Mouse (Mus musculus): ENCODE data around the gene Tgif1. TPM values are rescaled to one million over a fixed set of nuclear protein-coding genes. Genes with fewer than 3 reads are reported as not detected.
A peak's percentile ranks its signal among the peaks of the same experiment; 100 is the strongest.
"Not testable (repeated sequence)": the region's sequence is repeated elsewhere in the genome, so short reads cannot be mapped to it uniquely, and the experiment has no call there.

Tgif1 gene
- polyA plus RNA-seq, 1 experiment from 2014 or later, result 24.5 TPM

DNA sequence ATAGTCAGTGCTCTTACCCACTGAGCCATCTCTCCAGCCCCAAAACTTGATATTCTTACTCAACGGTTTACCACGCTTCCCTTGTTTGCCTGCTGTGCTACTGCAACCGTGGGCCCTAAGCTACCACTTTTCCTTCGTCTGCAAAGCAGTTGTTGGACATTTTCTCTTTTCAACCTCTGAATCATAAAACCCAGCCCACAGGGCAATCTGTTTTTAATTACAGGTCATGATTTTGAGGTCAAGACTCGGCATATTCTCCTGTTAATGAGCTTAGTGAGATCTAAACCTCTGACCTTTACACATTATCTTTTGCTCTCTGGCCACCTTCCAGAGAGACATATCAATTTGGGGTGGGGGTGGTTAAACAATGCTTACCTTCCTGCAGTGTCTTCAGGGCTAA is 14.8 kb downstream of the Tgif1 start:
- Histone ChIP-seq H3K27me3 (replicated peaks; ENCODE audit: control insufficient read depth, insufficient read depth, low read length) (no peaks in the 10 kb centered on the region), H3K9me3 (ENCODE audit: control insufficient read depth) (no peaks in the 10 kb centered on the region), H3K36me3 (ENCODE audit: control insufficient read depth, insufficient read depth) (0 out of 2 replicates have a peak, but pooled peaks cover 8% of the 10 kb centered on the region), H3K4me1 (replicated peaks; ENCODE audit: control insufficient read depth, insufficient read depth, low read length) (no peaks in the 10 kb centered on the region), H3K4me3 (ENCODE audit: low read depth, low read length) (no peak overlapping the region), H3K4me2 (replicated peaks; ENCODE audit: low read depth) (no peak overlapping the region), H3K27ac (ENCODE audit: low read depth, low read length) (no peak overlapping the region), H3K9ac (ENCODE audit: low read depth, low read length) (no peak overlapping the region)
- TF ChIP-seq CTCF (IDR thresholded peaks at IDR 0.05; ENCODE audit: low read depth), result no peak
- ATAC-seq, result no peak
- 48% methylated on average over 5 of the region's 5 CpGs for WGBS

DNA sequence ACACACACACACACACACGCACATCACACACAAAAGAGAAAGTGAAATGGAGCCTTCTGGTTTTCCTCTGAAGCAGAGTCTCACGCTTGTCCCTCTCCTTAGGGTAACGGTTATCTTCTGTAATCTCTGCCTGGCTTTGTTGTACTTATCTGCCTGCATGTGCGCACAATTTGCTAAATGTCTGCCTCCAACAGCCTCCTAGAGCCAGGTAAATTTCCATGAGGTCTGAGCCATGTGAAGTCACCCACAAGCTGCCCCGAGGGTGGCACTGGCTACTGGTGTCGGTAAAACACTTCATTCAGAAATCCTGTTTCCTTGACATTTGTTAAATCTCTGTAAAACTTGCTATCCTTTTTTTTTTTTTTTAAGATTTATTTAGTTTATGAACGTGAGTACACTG is 15.3 kb downstream of the Tgif1 start:
- Histone ChIP-seq H3K4me3 (ENCODE audit: low read depth, low read length) (no peak overlapping the region), H3K27ac (ENCODE audit: low read depth, low read length) (no peak overlapping the region), H3K27me3 (replicated peaks; ENCODE audit: control insufficient read depth, insufficient read depth, low read length) (no peaks in the 10 kb centered on the region), H3K9ac (ENCODE audit: low read depth, low read length) (no peak overlapping the region), H3K9me3 (ENCODE audit: control insufficient read depth) (no peaks in the 10 kb centered on the region), H3K4me2 (replicated peaks; ENCODE audit: low read depth) (no peak overlapping the region), H3K36me3 (ENCODE audit: control insufficient read depth, insufficient read depth) (0 out of 2 replicates have a peak, but pooled peaks cover 8% of the 10 kb centered on the region), H3K4me1 (replicated peaks; ENCODE audit: control insufficient read depth, insufficient read depth, low read length) (no peaks in the 10 kb centered on the region)
- TF ChIP-seq CTCF (IDR thresholded peaks at IDR 0.05; ENCODE audit: low read depth), result no peak
- 57% methylated on average over 7 of the region's 7 CpGs for WGBS
- ATAC-seq, result no peak

DNA sequence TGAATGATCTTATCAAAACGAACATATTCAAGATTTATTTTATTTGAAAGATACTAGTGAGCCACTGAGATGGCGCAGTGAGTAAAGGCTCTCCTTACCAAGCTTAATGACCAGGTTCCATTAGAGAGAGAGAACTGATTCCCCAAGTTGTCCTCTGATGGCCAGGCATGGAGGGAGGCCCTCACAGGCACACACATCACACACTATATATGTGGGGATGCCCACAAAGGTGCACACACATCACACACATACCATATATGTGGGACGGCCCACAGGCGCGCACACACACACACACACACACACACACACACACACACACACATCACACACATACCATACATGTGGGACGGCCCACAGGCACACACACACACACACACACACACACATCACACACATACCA is 15.9 kb downstream of the Tgif1 start:
- not testable (repeated sequence) for H3K27ac ChIP-seq (ENCODE audit: low read depth, low read length); H3K27me3 ChIP-seq (replicated peaks; ENCODE audit: control insufficient read depth, insufficient read depth, low read length); H3K9me3 ChIP-seq (ENCODE audit: control insufficient read depth); H3K36me3 ChIP-seq (ENCODE audit: control insufficient read depth, insufficient read depth); ATAC-seq; H3K4me3 ChIP-seq (ENCODE audit: low read depth, low read length); H3K4me1 ChIP-seq (replicated peaks; ENCODE audit: control insufficient read depth, insufficient read depth, low read length); H3K4me2 ChIP-seq (replicated peaks; ENCODE audit: low read depth); H3K9ac ChIP-seq (ENCODE audit: low read depth, low read length)
- 91% methylated on average over 6 of the region's 6 CpGs for WGBS

DNA sequence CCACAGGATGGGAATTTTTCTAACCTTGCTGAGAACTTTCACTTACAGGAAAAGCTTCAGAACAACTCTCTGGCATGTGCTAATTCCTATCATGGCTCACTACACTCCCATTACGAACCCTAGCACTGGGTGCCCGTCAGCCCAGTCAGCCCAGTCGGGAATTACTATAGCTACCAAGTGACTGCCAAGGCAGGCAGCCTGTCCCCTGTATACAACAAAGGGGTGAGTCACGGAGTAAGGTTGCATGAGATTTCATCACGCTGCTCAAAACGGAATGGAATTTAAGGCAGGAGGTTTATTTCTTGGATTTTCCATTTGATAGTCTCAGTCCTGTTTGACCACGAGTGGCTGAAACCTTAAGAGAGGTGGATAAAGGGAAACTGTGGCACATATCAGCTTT is 16.5 kb downstream of the Tgif1 start:
- 46% methylated on average over 7 of the region's 7 CpGs for WGBS
- 0 out of 2 replicates have a peak, but pooled peaks cover 8% of the 10 kb centered on the region for H3K36me3 ChIP-seq (ENCODE audit: control insufficient read depth, insufficient read depth)
- no peak for ATAC-seq
- TF ChIP-seq CTCF (IDR thresholded peaks at IDR 0.05; ENCODE audit: low read depth), result no peak
- no peaks in the 10 kb centered on the region for H3K27me3 ChIP-seq (replicated peaks; ENCODE audit: control insufficient read depth, insufficient read depth, low read length)
- no peak overlapping the region for H3K9ac ChIP-seq (ENCODE audit: low read depth, low read length)
- H3K4me3 ChIP-seq (ENCODE audit: low read depth, low read length), result no peak overlapping the region
- H3K9me3 ChIP-seq (ENCODE audit: control insufficient read depth), result no peaks in the 10 kb centered on the region
- H3K4me2 ChIP-seq (replicated peaks; ENCODE audit: low read depth), result no peak overlapping the region
- no peak overlapping the region for H3K27ac ChIP-seq (ENCODE audit: low read depth, low read length)
- H3K4me1 ChIP-seq (replicated peaks; ENCODE audit: control insufficient read depth, insufficient read depth, low read length), result no peaks in the 10 kb centered on the region

DNA sequence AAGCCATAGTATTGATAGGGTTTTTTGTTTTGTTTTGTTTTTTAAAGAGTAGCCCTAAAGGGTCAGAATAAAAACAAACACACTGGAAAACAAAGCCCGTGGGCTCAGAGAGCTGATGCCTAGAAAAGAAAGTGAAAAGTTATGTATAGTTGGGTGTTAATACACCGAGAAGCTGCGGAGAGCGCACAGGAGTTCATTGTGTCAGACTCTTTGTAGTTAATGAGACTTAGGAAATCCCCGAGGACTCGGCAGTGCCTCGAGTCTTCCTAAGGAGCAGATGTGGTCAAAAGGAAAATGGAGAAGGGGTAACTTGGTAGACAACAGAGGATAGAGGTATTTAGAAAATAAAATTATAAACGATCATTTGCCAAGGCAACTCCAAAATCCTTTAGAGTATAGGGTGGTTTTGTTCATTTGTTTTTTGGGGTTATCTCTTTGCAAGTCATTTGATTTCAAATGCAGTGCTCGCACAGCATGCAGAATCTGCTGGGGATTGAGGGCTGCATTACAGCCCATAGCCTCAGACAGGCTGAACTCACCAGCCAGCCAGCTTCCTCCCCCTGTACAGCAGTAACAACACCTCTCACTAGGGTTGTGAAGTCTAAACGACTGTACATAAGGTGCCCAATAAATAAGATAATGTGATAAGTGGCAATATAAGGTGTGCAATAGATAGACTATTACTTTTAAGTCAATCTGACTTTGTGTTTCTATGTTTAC is 18.1 kb downstream of the Tgif1 start:
- ATAC-seq, result peak; percentile 73
- peak overlapping the region; percentile 65 for H3K27ac ChIP-seq (ENCODE audit: low read depth, low read length)
- 11% methylated on average over 10 of the region's 10 CpGs for WGBS
- 0 out of 2 replicates have a peak, but pooled peaks cover 4% of the 10 kb centered on the region for H3K4me1 ChIP-seq (replicated peaks; ENCODE audit: control insufficient read depth, insufficient read depth, low read length)
- no peak for TF ChIP-seq CTCF (IDR thresholded peaks at IDR 0.05; ENCODE audit: low read depth)
- H3K27me3 ChIP-seq (replicated peaks; ENCODE audit: control insufficient read depth, insufficient read depth, low read length), result no peaks in the 10 kb centered on the region
- H3K4me3 ChIP-seq (ENCODE audit: low read depth, low read length), result peak overlapping the region; percentile 42
- peak overlapping the region; percentile 73 for H3K4me2 ChIP-seq (replicated peaks; ENCODE audit: low read depth)
- H3K36me3 ChIP-seq (ENCODE audit: control insufficient read depth, insufficient read depth), result 0 out of 2 replicates have a peak, but pooled peaks cover 8% of the 10 kb centered on the region
- H3K9me3 ChIP-seq (ENCODE audit: control insufficient read depth), result no peaks in the 10 kb centered on the region
- peak overlapping the region; percentile 32; the same call in 1 of the 2 replicates for H3K9ac ChIP-seq (ENCODE audit: low read depth, low read length)

DNA sequence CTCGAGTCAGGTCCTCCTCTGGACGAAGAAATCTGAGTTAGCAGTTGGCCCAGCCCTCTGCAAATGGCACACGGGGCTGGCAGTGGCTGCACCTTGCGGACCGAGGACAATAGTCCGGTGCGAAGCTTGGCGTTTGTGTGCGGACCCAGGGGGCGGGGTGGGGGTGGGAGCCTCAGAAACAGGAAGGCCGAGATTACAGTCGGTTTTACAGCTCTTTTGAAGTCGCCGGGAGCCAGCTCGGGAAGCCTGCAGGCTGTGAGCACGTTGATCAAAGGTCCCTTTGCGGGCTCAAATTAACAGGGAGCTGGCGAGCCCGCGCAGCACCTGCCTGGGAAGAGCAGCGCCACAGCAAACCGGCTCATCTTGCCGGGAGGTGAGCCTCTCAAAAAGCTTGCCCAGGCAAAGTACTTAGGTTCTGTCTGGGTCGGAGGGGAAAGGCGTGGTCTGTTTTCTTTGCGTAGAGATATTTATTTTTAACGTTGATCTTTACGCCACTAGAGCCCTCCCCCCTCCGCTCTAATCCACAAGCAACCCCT is 18.8 kb downstream of the Tgif1 start:
- Histone ChIP-seq H3K27ac (ENCODE audit: low read depth, low read length) (peak overlapping the region; percentile 65; the same call in 1 of the 2 replicates), H3K4me3 (ENCODE audit: low read depth, low read length) (peak overlapping the region; percentile 42), H3K9me3 (ENCODE audit: control insufficient read depth) (no peaks in the 10 kb centered on the region), H3K36me3 (ENCODE audit: control insufficient read depth, insufficient read depth) (0 out of 2 replicates have a peak, but pooled peaks cover 2% of the 10 kb centered on the region), H3K9ac (ENCODE audit: low read depth, low read length) (peak overlapping the region; percentile 32), H3K27me3 (replicated peaks; ENCODE audit: control insufficient read depth, insufficient read depth, low read length) (no peaks in the 10 kb centered on the region), H3K4me1 (replicated peaks; ENCODE audit: control insufficient read depth, insufficient read depth, low read length) (0 out of 2 replicates have a peak, but pooled peaks cover 4% of the 10 kb centered on the region), H3K4me2 (replicated peaks; ENCODE audit: low read depth) (peak overlapping the region; percentile 73)
- ATAC-seq, result peak; percentile 84
- 2% methylated on average over 29 of the region's 29 CpGs for WGBS
- TF ChIP-seq CTCF (IDR thresholded peaks at IDR 0.05; ENCODE audit: low read depth), result no peak

Measured in intestine, postnatal 0 days (tissue).